Mouse (Mus musculus) fibroblast of lung, adult 2 months (primary cell): Measurements from ENCODE around the gene Gm4869.
"Not testable (repeated sequence)": the region's sequence is repeated elsewhere in the genome, so short reads cannot be mapped to it uniquely, and the experiment has no call there.

Experiments
- DNase-seq: peaks from one replicate; pipeline ENCODE4 v3.0.0-alpha.2; 2011; ENCODE audit warnings: low read depth

Gm4869 gene

DNA sequence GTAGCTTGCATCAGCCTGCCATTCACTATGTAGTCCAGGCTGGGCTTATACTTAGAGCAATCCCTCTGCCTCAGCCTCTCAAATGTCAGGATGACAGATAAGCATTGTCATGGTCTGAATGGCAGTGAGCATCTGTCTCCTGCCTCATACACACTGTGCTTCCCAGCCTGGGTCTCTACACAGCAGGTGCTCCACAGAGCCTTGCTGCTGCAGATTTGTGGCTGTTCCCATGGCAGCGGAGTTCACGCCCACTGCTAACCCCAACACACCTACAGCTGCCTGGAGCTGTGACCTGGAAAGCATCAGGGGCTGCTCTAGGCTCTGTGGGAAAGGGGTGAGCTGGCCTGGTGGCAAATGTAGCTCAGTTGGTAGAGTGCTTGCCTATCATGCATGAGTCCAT, 19.5 kb downstream of the Gm4869 start:
- no peak for DNase-seq

GRCm38 (mm10) chr5:140472336-140472735, 26.9 kb downstream of the Gm4869 start:
- no peak for DNase-seq

- DNase-seq, result no peak
Observed at GRCm38 (mm10) chr5:140481458-140481857, 36.0 kb downstream of the Gm4869 start.

DNA sequence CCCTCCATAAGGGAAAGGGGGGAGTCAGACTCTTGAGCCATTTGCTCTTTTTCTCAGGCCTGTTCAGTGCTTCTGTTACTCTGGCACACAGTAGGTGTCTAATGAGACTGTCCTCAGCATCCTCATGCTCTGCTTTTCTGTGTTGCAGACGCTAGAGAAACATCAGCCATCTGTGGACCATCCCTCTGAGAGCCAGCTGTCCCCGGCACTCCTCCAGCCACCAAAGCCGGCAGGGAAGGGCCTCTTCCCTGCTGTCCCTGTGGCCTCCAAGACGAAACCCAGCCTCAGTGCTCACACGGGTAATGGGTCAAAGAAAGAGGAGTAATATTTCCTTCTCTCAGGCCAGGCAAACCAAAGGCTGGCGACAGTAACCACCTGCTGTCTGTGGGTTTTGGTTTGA, 45.7 kb downstream of the Gm4869 start:
- no peak for DNase-seq

DNA sequence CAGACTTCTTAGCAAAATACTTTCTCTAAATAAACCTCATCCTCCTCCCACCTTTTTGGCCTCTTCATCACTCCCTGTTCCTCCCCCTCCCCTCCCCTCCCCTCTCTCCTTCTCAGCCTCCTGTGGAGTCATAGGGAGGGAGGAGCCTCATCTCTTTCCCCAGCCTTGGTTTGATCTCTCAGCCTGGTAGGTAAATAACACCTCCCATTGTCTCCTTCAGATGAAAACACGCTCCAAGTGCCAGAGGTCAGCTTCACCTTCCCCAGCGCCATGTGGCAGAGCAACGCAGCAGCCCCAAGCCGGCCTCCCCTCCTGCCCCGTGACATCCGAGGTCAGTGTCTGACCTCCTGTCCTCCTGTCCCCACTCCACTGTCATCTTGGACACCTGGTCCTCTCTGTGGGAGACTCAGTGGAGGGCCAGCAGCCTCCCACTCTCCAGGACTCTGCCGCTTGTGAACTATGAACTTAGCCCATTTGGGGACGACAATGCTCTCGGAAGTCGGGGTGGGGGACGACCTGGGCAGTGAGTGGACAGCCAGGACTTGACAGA, 47.3 kb downstream of the Gm4869 start:
- DNase-seq, result no peak

DNA sequence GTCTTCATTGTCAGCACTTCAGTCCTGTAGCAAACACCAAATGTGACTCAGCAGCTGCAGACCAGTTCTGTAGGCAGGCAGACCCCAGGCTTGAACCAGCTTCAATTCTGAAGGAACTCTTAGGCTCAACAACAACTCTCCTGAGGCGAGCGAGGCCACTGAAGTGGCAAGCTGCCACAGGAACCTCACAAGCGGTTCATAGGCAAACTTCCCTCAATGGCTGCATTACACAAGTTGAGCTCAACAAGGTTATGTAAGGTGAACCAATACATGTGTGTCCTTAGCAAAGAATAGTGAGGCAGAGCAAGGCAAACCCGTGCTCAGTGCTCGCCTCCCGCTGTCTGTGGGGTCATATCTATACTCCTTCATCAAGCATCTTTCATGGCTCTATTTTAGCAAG, 52.7 kb downstream of the Gm4869 start:
- no peak for DNase-seq

DNA sequence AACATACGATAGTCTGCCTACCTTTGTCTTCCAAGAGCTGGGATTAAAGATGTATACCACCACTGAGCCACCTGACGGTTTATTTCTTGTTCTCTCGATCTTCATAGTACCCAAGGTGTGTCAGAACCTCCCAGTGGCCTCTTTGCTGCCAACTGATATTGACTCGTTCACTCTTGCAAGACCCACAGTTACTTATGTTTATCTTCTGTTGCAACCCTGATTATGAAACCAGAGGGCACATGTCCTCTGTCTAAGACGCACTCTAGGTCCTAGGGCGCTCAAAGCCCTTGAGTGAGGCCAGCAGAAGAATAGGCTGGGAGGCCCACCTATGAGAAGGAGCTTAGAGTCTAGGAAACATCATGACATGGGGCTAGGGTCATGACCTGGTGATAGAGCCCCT, 55.3 kb downstream of the Gm4869 start:
- DNase-seq, result no peak

GRCm38 (mm10) chr5:140501982-140502836, 56.8 kb downstream of the Gm4869 start:
- no peak for DNase-seq

- not testable (repeated sequence) for DNase-seq
Observed at GRCm38 (mm10) chr5:140502925-140503324, 57.5 kb downstream of the Gm4869 start.

DNA sequence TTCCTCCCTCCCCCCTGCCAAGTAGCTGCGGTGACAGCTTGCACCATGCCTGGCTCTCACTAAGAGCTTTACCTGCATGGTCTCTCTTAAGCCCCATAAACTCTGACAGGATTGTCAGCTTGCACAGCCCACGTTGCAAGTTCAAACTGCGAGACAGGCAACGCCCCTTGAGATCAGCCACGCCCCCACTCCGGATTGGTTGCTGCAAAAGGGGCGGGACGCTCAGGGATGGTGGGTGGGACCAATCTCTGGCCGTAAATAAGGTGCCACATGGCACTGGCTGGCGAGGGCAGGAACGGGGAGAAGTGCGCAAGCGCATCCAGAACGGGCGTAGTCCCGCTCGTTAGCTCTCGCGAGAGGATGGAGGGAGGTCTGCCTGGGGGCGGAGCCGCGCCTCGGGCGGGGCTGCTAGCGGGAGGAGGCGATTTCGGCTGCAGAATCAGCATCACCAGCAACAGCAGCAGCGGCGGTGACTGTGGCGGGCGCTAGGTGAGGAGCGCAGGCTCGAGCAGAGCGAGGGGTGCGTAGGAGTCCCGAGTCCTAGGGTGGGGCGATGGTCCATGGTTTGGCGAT, 59.8 kb downstream of the Gm4869 start, which contains the start of gene Chst12:
TSS of gene Chst12 (plus strand) at position 343 of the 573 bp plus-strand sequence.
- DNase-seq, result peak; percentile 99

- no peak for DNase-seq
Observed at GRCm38 (mm10) chr5:140506096-140506794, 60.8 kb downstream of the Gm4869 start.

GRCm38 (mm10) chr5:140507466-140508208, 62.2 kb downstream of the Gm4869 start:
- peak; percentile 65 for DNase-seq

- no peak for DNase-seq
Observed at GRCm38 (mm10) chr5:140508686-140509085, 63.2 kb downstream of the Gm4869 start.

DNA sequence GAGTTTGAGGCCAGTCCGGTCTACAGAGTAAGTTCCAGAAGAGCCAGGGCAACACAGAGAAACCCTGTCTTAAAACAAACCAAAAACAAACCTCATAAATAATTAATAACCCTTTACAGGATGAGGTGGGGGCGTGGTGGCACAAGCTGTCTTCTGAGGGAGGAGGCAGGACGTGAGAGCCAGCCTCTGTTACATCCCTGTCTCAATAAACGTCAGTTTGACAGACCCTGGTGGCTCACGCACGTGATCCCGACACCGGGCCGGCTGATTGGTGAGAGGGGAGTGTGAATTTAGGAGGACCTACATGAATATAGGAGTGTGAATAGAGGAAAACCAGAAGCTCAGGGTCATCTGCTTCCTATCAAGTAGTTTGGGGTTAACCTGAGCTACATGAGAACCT, 63.8 kb downstream of the Gm4869 start:
- DNase-seq, result no peak

- DNase-seq, result no peak
Observed at GRCm38 (mm10) chr5:140510012-140511000, 64.9 kb downstream of the Gm4869 start.

GRCm38 (mm10) chr5:140513921-140514320, 68.5 kb downstream of the Gm4869 start:
- DNase-seq, result no peak

- peak; percentile 38 for DNase-seq
Observed at GRCm38 (mm10) chr5:140514799-140515486, 69.5 kb downstream of the Gm4869 start.

- DNase-seq, result peak; percentile 49
Observed at GRCm38 (mm10) chr5:140517159-140517920, 71.9 kb downstream of the Gm4869 start.

GRCm38 (mm10) chr5:140517921-140518230, 72.4 kb downstream of the Gm4869 start:
- DNase-seq, result no peak
